Comparison of ENCODE assay signal across 7 mouse cellular contexts in the genomic region with DNA sequence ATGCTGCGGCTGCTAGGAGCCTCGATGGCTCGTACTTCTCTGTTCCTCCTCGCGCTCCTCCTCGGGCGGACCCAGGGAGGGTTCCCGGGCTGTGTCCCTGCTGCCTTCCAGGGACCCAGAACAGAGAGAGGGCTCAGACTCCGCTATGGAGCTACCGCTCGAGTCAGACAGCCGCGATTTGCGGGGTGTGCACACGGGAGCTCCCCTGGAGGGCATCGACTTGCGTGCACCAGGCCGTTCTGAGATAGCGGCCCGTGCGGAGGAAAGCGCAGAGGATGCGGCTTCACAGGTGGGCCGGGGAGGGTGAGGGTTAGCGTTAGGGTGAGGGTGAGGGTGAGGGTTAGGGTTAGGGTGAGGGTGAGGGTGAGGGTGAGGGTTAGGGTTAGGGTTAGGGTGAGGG. TPM values are rescaled to one million over a fixed set of nuclear protein-coding genes. Genes with fewer than 3 reads are reported as not detected.
A peak's percentile ranks its signal among the peaks of the same experiment; 100 is the strongest.
DNase-seq lines count a peak whose midpoint lies in the region; ATAC-seq and TF ChIP-seq lines count a peak whose summit lies in the region.

No protein-coding gene starts in this region.

- WGBS in lung, postnatal 0 days: 28% methylated on average over 25 of the region's 25 CpGs
- 3% methylated on average over 25 of the region's 25 CpGs for WGBS in forebrain, embryonic 14.5 days
- 8% methylated on average over 24 of the region's 25 CpGs for WGBS in liver, postnatal 0 days (ENCODE audit: insufficient replicate concordance)
- WGBS in stomach, embryonic 16.5 days: 22% methylated on average over 25 of the region's 25 CpGs

- no peak for ATAC-seq in lung, postnatal 0 days
- ATAC-seq in forebrain, embryonic 14.5 days: no peak
- no peak for ATAC-seq in liver, postnatal 0 days
- no peak for ATAC-seq in stomach, embryonic 16.5 days (ENCODE audit: insufficient read depth, low FRiP score)

- H3K27me3 ChIP-seq in lung, postnatal 0 days (replicated peaks; ENCODE audit: insufficient read depth, low read length): peaks cover 4% of the 10 kb centered on the region; the same call in 1 of the 2 replicates
- peaks cover 22% of the 10 kb centered on the region for H3K27me3 ChIP-seq in forebrain, embryonic 14.5 days (replicated peaks; ENCODE audit: control insufficient read depth, insufficient read depth, low read length)
- peaks cover 19% of the 10 kb centered on the region for H3K27me3 ChIP-seq in liver, postnatal 0 days (ENCODE audit: insufficient read depth, low read length)
- peaks cover 6% of the 10 kb centered on the region for H3K27me3 ChIP-seq in stomach, embryonic 16.5 days (ENCODE audit: control insufficient read depth, insufficient read depth, low read length)

- no peak for TF ChIP-seq EP300 in lung, postnatal 0 days (IDR thresholded peaks at IDR 0.05)
- no peak for TF ChIP-seq EP300 in liver, postnatal 0 days (IDR thresholded peaks at IDR 0.05; ENCODE audit: low read depth)

- no peak overlapping the region for H3K4me3 ChIP-seq in lung, postnatal 0 days (ENCODE audit: low read depth, low read length)
- peak overlapping the region; percentile 15; the same call in 1 of the 2 replicates for H3K4me3 ChIP-seq in forebrain, embryonic 14.5 days (ENCODE audit: low read depth, low read length)
- H3K4me3 ChIP-seq in liver, postnatal 0 days (ENCODE audit: low read depth, low read length): peak overlapping the region; percentile 4; the same call in 1 of the 2 replicates
- H3K4me3 ChIP-seq in stomach, embryonic 16.5 days (replicated peaks; ENCODE audit: low read length): 0 out of 2 replicates have a peak overlapping the region, but pooled peaks have one; percentile 14
- no peak overlapping the region for H3K4me3 ChIP-seq in layer of hippocampus, adult 2 months

- no peaks in the 10 kb centered on the region for H3K9me3 ChIP-seq in lung, postnatal 0 days (ENCODE audit: low read length)
- H3K9me3 ChIP-seq in forebrain, embryonic 14.5 days (replicated peaks; ENCODE audit: control insufficient read depth, low read length): no peaks in the 10 kb centered on the region
- H3K9me3 ChIP-seq in liver, postnatal 0 days (ENCODE audit: low read length): no peaks in the 10 kb centered on the region
- no peaks in the 10 kb centered on the region for H3K9me3 ChIP-seq in stomach, embryonic 16.5 days (replicated peaks; ENCODE audit: control insufficient read depth, low read length)

- H3K27ac ChIP-seq in lung, postnatal 0 days (ENCODE audit: low read length): no peak overlapping the region
- H3K27ac ChIP-seq in forebrain, embryonic 14.5 days (ENCODE audit: low read depth, low read length): no peak overlapping the region
- no peak overlapping the region for H3K27ac ChIP-seq in liver, postnatal 0 days (ENCODE audit: low read depth)
- H3K27ac ChIP-seq in stomach, embryonic 16.5 days (ENCODE audit: low read length): no peak overlapping the region
- no peak overlapping the region for H3K27ac ChIP-seq in layer of hippocampus, adult 2 months

- H3K4me2 ChIP-seq in lung, postnatal 0 days (replicated peaks; ENCODE audit: low read depth, low read length): peak overlapping the region; percentile 25
- H3K4me2 ChIP-seq in forebrain, embryonic 14.5 days (ENCODE audit: low read length): peak overlapping the region; percentile 43
- H3K4me2 ChIP-seq in liver, postnatal 0 days (ENCODE audit: low read depth, low read length): peak overlapping the region; percentile 54
- H3K4me2 ChIP-seq in stomach, embryonic 16.5 days (ENCODE audit: low read depth, low read length): peak overlapping the region; percentile 19; the same call in 1 of the 2 replicates

- H3K36me3 ChIP-seq in lung, postnatal 0 days (ENCODE audit: insufficient read depth, low read length): no peaks in the 10 kb centered on the region
- H3K36me3 ChIP-seq in forebrain, embryonic 14.5 days (ENCODE audit: control insufficient read depth, insufficient read depth, low read length): no peaks in the 10 kb centered on the region
- H3K36me3 ChIP-seq in liver, postnatal 0 days (replicated peaks; ENCODE audit: insufficient read depth, low read length): no peaks in the 10 kb centered on the region
- H3K36me3 ChIP-seq in stomach, embryonic 16.5 days (ENCODE audit: control insufficient read depth, insufficient read depth, low read length): no peaks in the 10 kb centered on the region

- DNase-seq in lung, postnatal 0 days (ENCODE audit: low spot score): no peak
- DNase-seq in lung, postnatal 14 days: no peak
- no peak for DNase-seq in forebrain, embryonic 14.5 days (ENCODE audit: low spot score)
- no peak for DNase-seq in liver, postnatal 0 days
- no peak for DNase-seq in layer of hippocampus, adult 2 months (ENCODE audit: low spot score in 2 of 2)
- DNase-seq in kidney, adult 9 months: no peak

- no peak for TF ChIP-seq CTCF in lung, postnatal 0 days (IDR thresholded peaks at IDR 0.05)
- no peak for TF ChIP-seq CTCF in liver, postnatal 0 days (IDR thresholded peaks at IDR 0.05; ENCODE audit: low read depth)
- TF ChIP-seq CTCF in layer of hippocampus, adult 2 months (conservative IDR thresholded peaks at IDR 0.05): no peak

- no peak overlapping the region for H3K9ac ChIP-seq in lung, postnatal 0 days (replicated peaks; ENCODE audit: low read depth)
- H3K9ac ChIP-seq in forebrain, embryonic 14.5 days (ENCODE audit: low read length): peak overlapping the region; percentile 35; the same call in 1 of the 2 replicates
- no peak overlapping the region for H3K9ac ChIP-seq in liver, postnatal 0 days (replicated peaks)
- no peak overlapping the region for H3K9ac ChIP-seq in stomach, embryonic 16.5 days (ENCODE audit: low read length)

- peaks cover 17% of the 10 kb centered on the region for H3K4me1 ChIP-seq in lung, postnatal 0 days (ENCODE audit: insufficient read depth, low read depth, low read length)
- H3K4me1 ChIP-seq in forebrain, embryonic 14.5 days (ENCODE audit: control insufficient read depth, insufficient read depth, low read length): peaks cover 8% of the 10 kb centered on the region
- H3K4me1 ChIP-seq in liver, postnatal 0 days (ENCODE audit: insufficient read depth): peaks cover 29% of the 10 kb centered on the region
- H3K4me1 ChIP-seq in stomach, embryonic 16.5 days (ENCODE audit: control insufficient read depth, insufficient read depth, low read length): peaks cover 20% of the 10 kb centered on the region

RNA-seq across cellular contexts. Expression of a gene that starts 8.9 kb away (rescaled TPM):
- 1.6 and 1.9 TPM in 2 replicates for polyA plus RNA-seq in lung, postnatal 0 days (2015; fragmentation: Nextera tagmentation; extraction: Ambion mirVana)
- 0.40 and 0.53 TPM in 2 replicates for polyA plus RNA-seq in forebrain, embryonic 14.5 days (2014; fragmentation: Nextera tagmentation; extraction: Ambion mirVana)
- 0.78 and 1.2 TPM in 2 replicates for polyA plus RNA-seq in liver, postnatal 0 days (2015; fragmentation: Nextera tagmentation; extraction: Ambion mirVana)
- 2.4 and 3.1 TPM in 2 replicates for polyA plus RNA-seq in stomach, embryonic 16.5 days (2015; fragmentation: Nextera tagmentation; extraction: Ambion mirVana)
- total RNA-seq in layer of hippocampus, adult 2 months (2021): not detected

RNA-seq across cellular contexts. Expression of a gene that starts 21.3 kb away (rescaled TPM):
- polyA plus RNA-seq in lung, postnatal 0 days (2015; fragmentation: Nextera tagmentation; extraction: Ambion mirVana): 4.9 and 5.2 TPM in 2 replicates
- polyA plus RNA-seq in forebrain, embryonic 14.5 days (2014; fragmentation: Nextera tagmentation; extraction: Ambion mirVana): 0.43 and 0.60 TPM in 2 replicates
- polyA plus RNA-seq in liver, postnatal 0 days (2015; fragmentation: Nextera tagmentation; extraction: Ambion mirVana): 0.26 and 0.36 TPM in 2 replicates
- polyA plus RNA-seq in stomach, embryonic 16.5 days (2015; fragmentation: Nextera tagmentation; extraction: Ambion mirVana): 0.30 and 0.87 TPM in 2 replicates
- 1 to 10 TPM; 1.3 to 2.3 TPM for total RNA-seq in layer of hippocampus, adult 2 months (2021)

RNA-seq across cellular contexts. Expression of a gene that starts 24.3 kb away (rescaled TPM):
- 2.1 and 2.5 TPM in 2 replicates for polyA plus RNA-seq in lung, postnatal 0 days (2015; fragmentation: Nextera tagmentation; extraction: Ambion mirVana)
- polyA plus RNA-seq in forebrain, embryonic 14.5 days (2014; fragmentation: Nextera tagmentation; extraction: Ambion mirVana): not detected in 2 replicates
- 0.15 and 0.31 TPM in 2 replicates for polyA plus RNA-seq in liver, postnatal 0 days (2015; fragmentation: Nextera tagmentation; extraction: Ambion mirVana)
- 4.6 and 5.0 TPM in 2 replicates for polyA plus RNA-seq in stomach, embryonic 16.5 days (2015; fragmentation: Nextera tagmentation; extraction: Ambion mirVana)
- total RNA-seq in layer of hippocampus, adult 2 months (2021): under 1 TPM in 1 of 2 experiments, not detected in 1; 0.26 TPM

RNA-seq across cellular contexts. Expression of a gene that starts 42.2 kb away (rescaled TPM):
- polyA plus RNA-seq in lung, postnatal 0 days (2015; fragmentation: Nextera tagmentation; extraction: Ambion mirVana): 155 and 166 TPM in 2 replicates
- polyA plus RNA-seq in forebrain, embryonic 14.5 days (2014; fragmentation: Nextera tagmentation; extraction: Ambion mirVana): 124 and 127 TPM in 2 replicates
- 91.5 and 94.2 TPM in 2 replicates for polyA plus RNA-seq in liver, postnatal 0 days (2015; fragmentation: Nextera tagmentation; extraction: Ambion mirVana)
- polyA plus RNA-seq in stomach, embryonic 16.5 days (2015; fragmentation: Nextera tagmentation; extraction: Ambion mirVana): 165 and 166 TPM in 2 replicates
- 100 to 1,000 TPM; 191 to 194 TPM for total RNA-seq in layer of hippocampus, adult 2 months (2021)

RNA-seq across cellular contexts. Expression of a gene that starts 42.5 kb away (rescaled TPM):
- polyA plus RNA-seq in lung, postnatal 0 days (2015; fragmentation: Nextera tagmentation; extraction: Ambion mirVana): 6.8 TPM in 2 replicates
- polyA plus RNA-seq in forebrain, embryonic 14.5 days (2014; fragmentation: Nextera tagmentation; extraction: Ambion mirVana): 27.6 and 29.6 TPM in 2 replicates
- 3.5 and 4.7 TPM in 2 replicates for polyA plus RNA-seq in liver, postnatal 0 days (2015; fragmentation: Nextera tagmentation; extraction: Ambion mirVana)
- 11.0 and 11.6 TPM in 2 replicates for polyA plus RNA-seq in stomach, embryonic 16.5 days (2015; fragmentation: Nextera tagmentation; extraction: Ambion mirVana)
- total RNA-seq in layer of hippocampus, adult 2 months (2021): 10 to 100 TPM in 1 of 2 experiments, 1 to 10 TPM in 1; 9.3 to 10.1 TPM

Comparison
In these comparisons a context has a peak if more than half of its experiments do, and no peak if none do; other contexts are left out.
1. H3K4me3 ChIP-seq: peak in forebrain, embryonic 14.5 days (single experiment), liver, postnatal 0 days (single experiment) and stomach, embryonic 16.5 days (single experiment); none in lung, postnatal 0 days (single experiment) and layer of hippocampus, adult 2 months (single experiment).
2. Peak in every context shown above with its lines, with median percentiles within 50 percentile points of each other: H3K4me2 ChIP-seq.